Mouse (Mus musculus) telencephalon, adult 2 months (tissue): Measurements from ENCODE around the gene Brms1l.
"Not testable (repeated sequence)": the region's sequence is repeated elsewhere in the genome, so short reads cannot be mapped to it uniquely, and the experiment has no call there.

Experiments
- DNase-seq: peaks from one replicate; pipeline ENCODE4 v3.0.0-alpha.2; 2011; ENCODE audit warnings: low read depth, low spot score

Brms1l gene

GRCm38 (mm10) chr12:55836199-55836951, at the start of gene Brms1l:
Gene Brms1l (plus strand): TSS chr12:55836324.
- peak; percentile 99 for DNase-seq

- not testable (repeated sequence) for DNase-seq
Measured at GRCm38 (mm10) chr12:55794485-55794884, 41.6 kb upstream of the Brms1l start.

GRCm38 (mm10) chr12:55797103-55797502, 39.0 kb upstream of the Brms1l start:
- DNase-seq: no peak

GRCm38 (mm10) chr12:55798745-55799144, 37.4 kb upstream of the Brms1l start:
- no peak for DNase-seq

GRCm38 (mm10) chr12:55800144-55800543, 36.0 kb upstream of the Brms1l start:
- DNase-seq: no peak

- DNase-seq: no peak
Measured at GRCm38 (mm10) chr12:55801131-55801530, 35.0 kb upstream of the Brms1l start.

GRCm38 (mm10) chr12:55805035-55805434, 31.1 kb upstream of the Brms1l start:
- DNase-seq: peak; percentile 12

GRCm38 (mm10) chr12:55816488-55816887, 19.6 kb upstream of the Brms1l start:
- no peak for DNase-seq

GRCm38 (mm10) chr12:55820119-55820660, 15.9 kb upstream of the Brms1l start:
- peak; percentile 17 for DNase-seq

- DNase-seq: peak; percentile 86
Measured at GRCm38 (mm10) chr12:55820661-55821314, 15.3 kb upstream of the Brms1l start, which contains the start of gene Ralgapa1. Gene Ralgapa1 (minus strand): TSS chr12:55821167.

- no peak for DNase-seq
Measured at GRCm38 (mm10) chr12:55824027-55824426, 12.1 kb upstream of the Brms1l start.

GRCm38 (mm10) chr12:55825537-55825936, 10.6 kb upstream of the Brms1l start:
- DNase-seq: no peak

- peak; percentile 48 for DNase-seq
Measured at GRCm38 (mm10) chr12:55831101-55831500, 5.0 kb upstream of the Brms1l start.

GRCm38 (mm10) chr12:55832961-55833360, 3.2 kb upstream of the Brms1l start:
- no peak for DNase-seq

GRCm38 (mm10) chr12:55833906-55834625, 2.1 kb upstream of the Brms1l start:
- DNase-seq: no peak

GRCm38 (mm10) chr12:55834891-55835290, 1.2 kb upstream of the Brms1l start:
- DNase-seq: no peak

- no peak for DNase-seq
Measured at GRCm38 (mm10) chr12:55835857-55836198, 296 bp upstream of the Brms1l start.

GRCm38 (mm10) chr12:55837495-55837894, 1.4 kb downstream of the Brms1l start:
- DNase-seq: no peak

GRCm38 (mm10) chr12:55846741-55847140, 10.6 kb downstream of the Brms1l start:
- DNase-seq: no peak

GRCm38 (mm10) chr12:55847851-55848250, 11.7 kb downstream of the Brms1l start:
- DNase-seq: no peak

- no peak for DNase-seq
Measured at GRCm38 (mm10) chr12:55850650-55851049, 14.5 kb downstream of the Brms1l start.
